Mouse (Mus musculus): ENCODE data around the gene Rab3ip.

DNA sequence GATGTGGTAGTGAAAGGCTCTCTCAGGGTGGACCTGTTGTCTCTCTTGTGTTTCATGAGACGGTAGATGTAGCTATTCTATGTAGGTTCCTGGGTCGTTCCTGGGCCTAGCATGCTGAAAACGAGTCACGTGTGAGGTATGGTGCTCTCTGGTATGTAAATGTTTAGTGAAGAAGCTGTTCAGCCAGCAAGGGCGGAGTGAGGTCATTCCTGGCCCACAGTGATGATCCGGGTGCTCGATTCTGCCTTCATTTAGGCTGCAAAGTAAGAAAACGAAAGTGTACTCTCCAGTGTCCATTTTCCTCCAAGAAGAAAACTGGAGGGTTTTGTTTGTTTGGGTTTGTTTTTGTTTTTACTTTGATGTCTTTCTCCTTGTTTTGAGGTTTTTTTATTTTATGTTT is 43.4 kb upstream of the Rab3ip start:
- TF ChIP-seq CTCF (IDR thresholded peaks at IDR 0.05; ENCODE audit: control insufficient read depth, insufficient read depth, insufficient replicate concordance, low read depth, low read length) = no peak
- no peak for TF ChIP-seq POLR2A (IDR thresholded peaks at IDR 0.05; ENCODE audit: control insufficient read depth, low read depth, low read length)

Data from testis, adult 2 months (tissue).